Mouse (Mus musculus): ENCODE results near the gene Epn3.

GRCm38 (mm10) chr11:94470391-94470790, 29.4 kb downstream of the Epn3 start:
- no peak for TF ChIP-seq CTCF (IDR thresholded peaks at IDR 0.05; ENCODE audit: control insufficient read depth, insufficient read depth, insufficient replicate concordance, low read depth, low read length)
- TF ChIP-seq POLR2A (IDR thresholded peaks at IDR 0.05; ENCODE audit: control insufficient read depth, low read depth, low read length), result no peak
